Mouse (Mus musculus): ENCODE data around the gene Lhpp.

The Lhpp gene

DNA sequence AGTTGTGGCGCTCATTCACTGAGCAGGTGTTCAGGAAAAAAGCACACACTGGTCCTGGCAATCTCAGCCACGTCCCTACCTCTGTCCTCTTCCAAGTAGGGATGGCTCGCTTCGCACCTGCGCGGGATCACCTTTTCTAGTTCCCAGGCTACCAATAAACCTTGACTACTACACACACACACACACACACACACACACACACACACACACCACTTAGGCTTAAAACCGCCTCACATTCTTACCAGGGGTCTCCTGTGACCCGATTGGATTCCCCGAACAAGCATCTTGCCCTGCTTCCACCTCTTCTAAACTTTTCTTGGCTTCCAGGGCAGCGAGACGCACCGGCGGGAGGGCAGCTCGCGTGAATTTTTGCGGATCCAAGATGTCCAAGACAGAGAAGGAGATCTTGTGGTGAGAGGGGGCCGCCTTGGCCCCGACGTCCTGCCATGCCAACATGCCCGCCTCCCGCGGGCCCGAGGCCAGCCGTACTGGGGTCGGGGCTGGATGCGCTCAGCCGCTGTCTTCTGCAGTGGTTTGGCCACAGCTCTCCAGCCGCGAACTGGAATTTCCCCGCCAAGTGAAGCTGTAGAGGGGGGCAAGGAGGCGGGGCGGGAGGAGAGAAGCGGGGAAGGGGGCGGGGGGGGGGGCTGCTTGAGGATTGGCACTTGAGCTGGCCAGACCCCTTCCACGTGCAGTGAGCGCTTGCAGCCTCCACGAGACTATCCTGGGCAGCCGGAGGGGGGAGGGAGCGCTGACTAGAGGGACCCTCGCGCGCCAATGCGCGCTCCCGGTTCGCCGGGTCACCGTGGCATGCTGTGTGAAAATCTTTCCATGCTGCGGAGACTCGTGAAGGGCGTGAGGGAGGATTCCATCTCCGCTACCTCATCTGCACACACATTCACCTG lies 11.1 kb upstream of the Lhpp start, which contains the start of gene Nkx1-2:
Nkx1-2 (minus strand) TSS at position 567 of the 905 bp plus-strand sequence.
- DNase-seq = peak; percentile 28

DNA sequence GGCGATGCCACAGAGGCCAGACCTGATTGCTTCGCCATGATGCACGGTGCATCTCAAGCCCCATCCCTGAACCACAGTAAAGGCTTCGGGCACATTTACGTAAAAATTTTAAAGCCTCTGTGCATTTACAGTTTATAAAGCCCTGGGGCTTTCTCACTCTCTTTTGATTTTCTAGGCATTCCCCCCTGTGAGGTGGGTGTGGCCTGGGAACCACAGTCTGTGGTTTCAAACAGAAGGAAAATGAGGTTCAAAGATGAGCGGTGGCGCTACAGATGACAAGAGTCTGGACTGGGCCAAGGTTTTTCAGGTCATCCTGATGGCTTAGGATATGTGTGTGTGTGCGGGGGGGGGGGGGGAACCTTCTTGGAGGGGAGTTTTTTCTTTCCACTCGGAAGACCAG lies 10.4 kb upstream of the Lhpp start:
- no peak for DNase-seq

DNA sequence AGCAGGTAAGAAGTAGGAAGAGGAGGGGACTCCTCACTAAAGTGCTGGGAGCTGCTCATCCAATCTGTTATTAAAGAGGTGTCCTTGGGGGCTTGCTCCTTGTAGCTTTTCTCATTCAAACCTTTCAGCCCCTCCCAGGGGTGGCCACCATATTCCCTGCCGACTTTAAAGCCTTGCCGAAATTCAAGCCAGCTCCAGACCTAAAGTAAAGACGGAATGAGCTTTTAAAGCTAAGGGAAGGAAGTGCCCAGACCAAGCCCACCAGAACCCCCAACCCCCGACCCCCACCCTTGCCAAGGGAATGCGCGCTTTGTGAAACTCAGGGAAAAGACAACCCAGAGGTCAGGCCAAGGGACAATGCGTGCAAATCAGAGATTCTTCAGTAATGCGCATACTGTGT lies 9.5 kb upstream of the Lhpp start:
- no peak for DNase-seq

DNA sequence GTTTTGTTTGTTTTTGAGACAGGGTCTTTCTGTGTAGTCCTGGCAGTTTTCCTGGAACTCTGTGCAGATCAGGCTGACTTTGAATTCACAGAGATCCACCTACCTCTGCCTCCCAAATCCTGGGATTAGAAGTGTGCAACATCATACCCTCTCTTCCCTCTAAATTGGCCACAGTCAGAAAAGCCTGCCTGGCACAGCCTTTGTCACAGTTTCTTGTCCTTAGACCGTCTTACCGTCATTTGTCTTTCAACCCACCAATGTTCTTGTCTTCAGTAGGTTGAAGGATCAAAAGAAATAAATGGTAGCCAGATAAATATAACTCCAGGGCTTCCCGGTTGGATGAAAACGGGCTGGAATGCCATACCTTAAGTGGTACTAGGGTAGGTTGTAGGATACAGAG lies 5.7 kb upstream of the Lhpp start:
- no peak for DNase-seq

DNA sequence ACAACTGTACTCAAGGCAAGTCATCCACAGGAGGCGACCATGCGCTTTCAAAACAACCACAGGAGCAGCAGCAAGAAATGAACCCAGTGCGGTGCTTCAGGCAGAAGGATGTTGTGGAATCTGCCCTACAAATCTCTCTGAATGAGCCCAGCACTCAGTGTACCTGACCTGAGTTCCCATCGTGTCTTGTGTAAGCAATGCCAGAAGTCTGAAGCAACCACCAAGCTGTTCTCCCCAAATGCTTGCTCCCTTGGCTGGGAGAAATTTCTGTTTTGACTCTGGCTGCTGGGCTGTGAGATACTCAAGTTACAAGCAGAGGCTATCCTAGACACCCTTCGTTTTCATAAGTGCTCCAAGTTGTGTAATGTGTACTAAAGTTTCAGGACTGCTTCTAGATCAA lies 4.7 kb upstream of the Lhpp start:
- DNase-seq = no peak

DNA sequence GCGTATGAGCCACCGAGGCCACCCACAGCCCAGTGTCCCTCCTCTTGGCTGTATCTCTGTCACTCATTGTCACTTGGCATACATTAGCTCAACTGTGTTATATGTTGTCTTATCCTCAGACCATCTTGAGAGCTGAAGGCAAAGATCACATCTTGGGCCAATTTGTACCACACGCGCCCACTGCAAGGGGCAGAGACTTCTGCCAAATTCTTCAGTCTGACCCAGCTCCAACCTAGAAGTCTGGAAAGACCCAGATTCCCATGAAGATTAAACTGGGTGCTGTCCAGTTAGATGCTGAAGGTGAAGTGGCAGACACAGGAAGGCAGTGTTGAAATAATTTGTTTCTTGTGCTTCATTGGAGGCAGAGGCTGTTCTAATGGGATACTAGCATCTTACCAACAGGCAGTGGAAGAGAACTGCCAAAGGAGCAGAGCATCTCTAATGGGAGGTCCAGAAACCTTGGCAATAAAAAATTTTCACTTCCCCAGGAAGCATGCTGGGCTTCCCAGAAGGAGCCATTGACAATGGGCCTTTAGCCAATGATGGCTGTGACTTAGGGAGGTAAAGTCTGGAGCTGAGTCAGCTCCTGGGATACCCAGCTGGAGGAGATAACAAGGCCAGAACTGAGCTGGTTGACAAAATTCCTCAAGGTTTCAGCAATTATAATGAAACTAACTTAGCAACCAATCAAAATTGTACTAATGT lies 2.0 kb upstream of the Lhpp start:
- DNase-seq = no peak

DNA sequence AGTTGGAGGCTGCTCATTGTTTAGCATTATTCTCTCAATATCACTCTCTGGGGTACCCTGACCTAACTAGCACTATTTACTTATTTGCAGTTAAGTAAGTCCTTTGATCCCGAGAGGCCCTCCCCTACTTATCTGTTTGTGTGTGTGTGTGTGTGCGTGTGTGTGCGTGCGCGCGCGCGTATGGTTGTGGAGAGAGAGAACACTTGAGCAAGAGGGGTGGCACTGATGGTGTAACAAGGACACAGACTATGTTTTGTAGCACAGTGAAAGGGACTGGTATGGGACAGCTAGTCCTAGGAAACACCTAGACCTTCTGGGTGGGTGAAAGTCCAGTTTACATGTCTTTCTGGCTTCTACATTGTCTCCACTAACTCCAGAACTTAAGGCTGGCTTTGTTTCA lies 1.1 kb downstream of the Lhpp start:
- no peak for DNase-seq

DNA sequence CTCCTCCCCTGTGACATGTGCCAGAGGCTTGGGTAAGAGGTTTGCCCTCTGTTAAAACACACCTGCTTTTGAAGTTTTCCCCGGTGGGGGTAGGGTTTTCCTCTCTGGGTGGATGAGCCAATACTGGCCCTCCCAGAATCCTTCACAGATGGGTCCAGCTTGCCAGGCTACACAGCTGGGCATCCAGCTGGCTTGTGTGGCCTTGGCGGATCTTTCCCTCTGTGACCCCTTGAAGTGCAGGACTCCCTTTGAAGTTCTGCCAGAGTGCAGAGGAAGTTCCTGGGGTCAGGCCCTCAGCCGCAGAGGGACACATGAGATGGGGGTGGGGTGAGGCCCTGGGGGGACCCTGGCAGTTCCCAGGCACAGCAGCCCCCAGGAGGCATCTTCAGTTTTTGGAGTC lies 4.9 kb downstream of the Lhpp start:
- DNase-seq = no peak

DNA sequence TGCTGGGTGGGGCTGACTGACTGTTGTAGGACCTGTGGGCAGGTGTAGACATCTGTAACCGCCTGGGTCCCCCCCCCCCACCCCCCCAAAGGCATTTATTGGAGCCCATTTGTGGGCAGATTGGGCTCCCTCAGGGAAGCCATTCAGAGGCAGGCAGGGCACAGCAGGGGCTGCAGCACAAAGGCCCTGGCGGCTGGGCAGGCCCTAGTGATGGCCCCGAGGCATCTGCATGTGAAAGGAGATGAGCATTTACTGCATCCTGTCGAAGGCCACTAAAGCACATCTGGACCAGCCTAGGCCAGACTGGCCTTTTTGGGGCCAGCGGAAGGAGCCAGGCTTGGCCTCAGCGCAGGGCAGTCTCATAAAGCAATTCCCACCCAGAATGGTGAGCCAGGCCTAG lies 6.0 kb downstream of the Lhpp start:
- no peak for DNase-seq

DNA sequence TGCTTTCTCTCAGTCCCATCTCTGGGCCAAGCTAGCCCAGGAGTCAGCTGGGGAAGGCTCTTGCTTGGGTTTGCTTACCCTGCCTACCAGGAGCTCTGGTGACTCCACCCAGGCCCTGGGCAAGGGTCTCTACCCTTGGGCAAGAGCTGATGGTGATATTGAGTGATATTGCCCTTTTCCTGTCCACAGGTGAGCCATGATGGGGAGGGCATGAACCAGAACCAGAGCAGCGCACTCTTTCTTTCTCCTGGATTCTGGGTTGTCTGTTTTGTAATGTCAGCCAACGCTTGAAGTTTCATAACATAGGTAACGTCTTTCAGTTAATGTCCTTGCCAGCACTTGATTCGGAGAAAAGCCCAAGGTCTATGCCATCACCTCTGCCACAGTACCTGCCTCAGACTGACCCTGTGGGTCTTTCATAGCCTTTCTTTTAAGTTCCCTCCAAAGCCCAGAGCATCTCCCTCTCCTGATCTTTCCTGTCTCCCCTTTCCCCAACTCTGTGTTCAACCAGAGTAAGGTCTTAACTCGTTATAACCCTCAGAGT lies 6.7 kb downstream of the Lhpp start:
- no peak for DNase-seq

DNA sequence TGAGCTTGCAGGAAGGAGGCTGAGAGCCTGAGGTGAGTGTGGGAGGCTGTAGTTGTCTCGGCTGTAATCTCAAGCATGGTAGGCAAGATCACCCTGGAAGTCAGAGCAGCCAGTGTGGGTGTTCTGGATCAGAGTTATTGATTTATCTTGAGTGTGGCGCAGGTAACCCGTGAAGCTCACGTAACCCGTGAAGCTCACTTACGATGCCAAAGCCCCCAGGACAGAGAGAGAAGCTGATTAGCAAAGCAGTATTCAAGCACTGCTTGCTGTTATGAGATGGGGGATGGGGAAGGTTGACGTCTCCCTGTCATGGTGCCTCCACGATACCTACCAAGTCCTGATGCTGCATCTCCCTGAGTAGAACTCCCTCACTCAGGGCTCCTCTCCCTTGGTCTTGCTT lies 9.1 kb downstream of the Lhpp start:
- no peak for DNase-seq

DNA sequence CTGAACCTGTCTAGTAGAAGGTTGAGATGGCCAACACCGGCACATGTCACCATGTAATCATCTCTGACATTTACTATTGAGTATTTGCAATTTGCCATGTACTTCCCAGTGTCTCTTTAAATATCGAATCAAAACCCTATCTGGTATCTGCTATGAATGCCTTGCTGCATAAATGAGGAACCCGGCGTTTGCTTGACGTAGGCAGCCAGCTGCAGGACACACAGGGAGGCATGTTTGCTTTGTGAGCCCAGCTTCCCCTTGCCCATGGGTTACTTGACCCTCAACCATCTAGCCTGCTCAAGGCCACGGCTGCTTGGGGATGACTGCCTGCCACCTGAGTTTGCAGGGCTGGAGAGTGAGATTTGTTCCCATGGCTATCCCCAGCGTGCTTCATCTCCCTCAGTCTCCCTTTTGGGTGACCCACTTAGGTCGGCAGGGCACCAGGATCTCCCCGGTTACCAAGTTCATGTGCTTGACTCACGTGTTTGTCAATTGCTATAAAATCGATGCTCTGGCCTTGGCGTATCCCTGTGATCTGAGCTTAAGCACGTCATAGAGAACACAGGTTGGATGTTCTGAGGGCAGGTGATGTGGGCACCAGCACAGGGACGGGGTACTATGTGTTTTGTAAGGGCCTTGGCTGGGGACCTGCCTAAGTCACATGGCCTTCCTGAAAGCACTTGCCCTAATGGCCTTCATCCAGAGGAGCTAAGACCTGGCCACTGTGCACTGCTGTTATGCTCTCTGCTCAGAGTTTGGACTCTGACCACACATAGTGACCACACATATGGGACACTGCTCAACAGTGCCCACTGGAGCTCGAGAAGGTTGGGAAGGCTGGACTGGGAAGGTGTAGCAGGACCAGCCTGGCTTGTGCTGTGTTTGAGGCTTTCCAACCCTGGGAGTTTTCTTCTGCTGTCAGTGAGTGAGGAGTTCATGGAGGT lies 9.8 kb downstream of the Lhpp start:
- no peak for DNase-seq

DNA sequence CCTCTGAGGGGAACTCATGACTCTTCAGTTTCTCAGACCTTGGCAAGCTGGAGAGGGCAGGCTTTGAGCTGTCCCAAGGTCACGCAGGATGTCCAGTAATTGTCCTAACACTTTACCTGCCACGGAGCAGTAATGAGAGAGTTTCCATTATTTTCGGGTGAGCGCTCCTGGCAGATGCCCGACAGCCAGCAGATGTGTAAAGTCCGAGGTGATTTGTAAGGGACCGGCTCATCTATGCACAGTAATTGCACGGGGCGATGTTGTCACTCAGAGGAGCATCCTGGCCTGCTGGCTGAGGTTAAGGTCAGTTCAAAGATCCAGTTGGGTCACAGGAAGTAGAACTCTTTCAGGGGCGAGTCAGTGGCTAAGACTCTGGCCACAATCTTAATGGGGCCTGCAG lies 13.7 kb downstream of the Lhpp start:
- no peak for DNase-seq

DNA sequence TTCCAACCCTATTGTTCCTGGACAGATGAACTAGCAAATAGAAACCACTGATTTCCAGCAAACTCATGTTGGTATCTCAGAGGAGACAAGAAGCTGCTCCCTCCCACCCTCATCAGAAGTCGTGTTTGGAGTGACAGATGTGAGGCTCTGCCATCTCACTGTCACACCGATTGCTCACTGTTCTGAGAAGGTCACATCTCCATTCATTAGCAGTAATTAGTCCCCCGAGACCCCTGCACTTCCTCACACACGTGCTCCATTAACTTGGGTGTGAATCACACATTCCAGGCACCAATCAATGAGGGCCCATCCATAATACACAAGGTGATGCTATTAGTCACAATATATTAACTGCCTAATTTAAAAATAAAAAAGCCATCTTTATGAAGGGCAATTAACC lies 15.7 kb downstream of the Lhpp start:
- DNase-seq = no peak

DNA sequence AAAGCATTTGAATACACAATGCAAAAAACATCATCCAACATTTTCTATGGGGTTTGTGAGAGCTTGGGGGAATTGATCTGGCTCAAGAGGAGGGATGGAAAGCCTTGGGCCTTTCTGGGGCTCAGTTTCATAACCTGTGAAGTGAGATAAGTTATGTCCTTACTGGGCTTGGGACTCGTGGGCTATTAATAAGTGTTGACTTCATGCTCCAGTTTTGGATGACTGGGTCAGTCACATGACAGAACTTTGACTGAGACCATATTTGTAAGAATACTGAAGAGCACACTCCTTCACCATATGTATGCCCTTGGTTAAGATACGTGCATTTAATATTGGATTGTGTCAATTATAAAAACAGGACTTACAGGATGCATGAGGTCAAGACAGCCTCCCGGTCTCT lies 17.0 kb downstream of the Lhpp start:
- DNase-seq = no peak

DNA sequence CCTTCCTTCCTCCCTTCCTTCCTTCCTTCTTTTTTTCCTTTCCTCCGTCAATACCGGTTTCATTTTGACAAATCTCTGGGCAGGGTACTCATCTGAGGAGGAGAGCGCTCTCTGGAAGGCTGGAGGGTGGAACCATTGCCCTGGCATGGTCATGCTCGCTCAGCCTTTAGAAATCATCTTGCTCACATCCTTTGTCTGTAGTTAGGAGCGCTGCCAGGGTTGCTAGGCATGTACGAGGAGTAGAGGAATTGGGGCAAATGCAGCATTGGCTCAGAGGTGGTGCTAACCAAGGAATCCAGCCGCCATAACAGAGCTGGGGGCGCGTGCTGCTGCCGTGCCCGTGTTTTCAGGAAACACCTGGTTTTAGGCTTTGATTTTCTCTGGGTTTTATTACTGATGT lies 20.9 kb downstream of the Lhpp start:
- DNase-seq = no peak

DNA sequence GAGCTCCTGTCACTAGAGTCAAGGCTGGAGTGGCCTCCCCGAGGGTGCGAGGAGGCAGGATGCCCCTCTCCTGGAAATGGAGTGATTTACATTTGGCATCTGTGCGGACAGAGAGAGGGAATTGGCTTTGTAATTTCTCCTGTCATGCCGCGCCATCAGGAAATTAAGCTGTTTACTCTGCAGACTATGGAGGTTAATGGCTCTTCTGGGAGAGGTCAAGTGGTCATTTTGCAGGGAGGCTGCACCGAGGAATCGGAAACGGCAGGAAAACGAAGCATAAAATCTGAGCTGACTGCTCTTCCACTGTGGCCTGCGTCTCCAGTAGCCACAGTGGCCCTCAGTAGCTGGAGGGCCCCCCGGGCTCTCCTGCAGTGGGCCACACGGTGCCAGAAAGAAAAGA lies 26.9 kb downstream of the Lhpp start:
- DNase-seq = no peak

DNA sequence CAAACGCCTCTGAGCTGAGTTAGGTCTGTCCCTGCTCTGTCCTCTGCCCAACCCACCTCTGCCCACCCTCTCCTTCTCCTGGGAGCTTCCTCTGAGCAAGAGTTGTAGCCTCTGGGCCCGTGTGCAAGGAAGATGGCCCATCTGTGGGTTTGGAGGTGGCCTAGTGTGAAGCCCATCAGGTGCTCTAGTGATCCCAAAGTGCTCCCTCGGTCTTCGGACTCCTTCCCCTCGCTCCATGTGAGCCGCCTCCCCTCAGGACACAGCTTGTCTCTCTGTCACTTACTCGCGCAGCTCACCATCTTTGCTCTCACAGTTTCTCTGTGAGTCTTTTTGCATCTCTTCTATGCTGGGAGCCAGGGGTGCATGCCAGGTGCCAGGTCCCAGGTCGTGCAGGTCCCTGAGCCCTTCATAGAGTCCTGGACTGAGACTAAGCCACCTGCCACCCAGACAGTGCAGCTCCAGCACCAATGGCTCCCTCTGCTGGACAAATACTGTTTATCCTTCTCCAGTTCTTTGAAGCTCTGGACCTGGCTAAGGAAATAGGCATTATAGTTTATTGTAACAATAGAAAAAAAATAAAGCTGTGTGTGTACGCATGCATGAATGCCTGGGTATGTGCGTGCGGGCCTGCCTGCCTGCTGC lies 28.1 kb downstream of the Lhpp start:
- peak; percentile 62 for DNase-seq

DNA sequence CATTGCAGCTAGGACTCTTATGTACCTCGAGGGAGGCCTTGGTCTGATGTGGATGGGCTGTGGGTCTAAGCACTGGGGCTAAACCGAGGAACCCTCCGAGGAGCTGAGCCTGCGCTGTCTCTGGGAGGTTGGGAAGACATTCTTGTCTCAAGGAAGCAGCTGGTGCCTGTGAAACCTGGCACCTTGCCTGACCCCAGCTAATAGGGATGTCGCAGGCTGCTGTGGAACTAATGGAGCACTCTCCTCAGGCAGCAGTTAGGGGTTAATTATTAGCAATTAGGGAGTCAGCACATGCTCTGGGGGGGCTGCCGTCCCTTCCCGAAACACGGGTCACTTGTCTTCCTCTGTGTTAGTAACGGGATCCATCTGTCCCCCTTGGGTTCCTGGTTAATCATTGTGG lies 30.5 kb downstream of the Lhpp start:
- DNase-seq = peak; percentile 83

DNA sequence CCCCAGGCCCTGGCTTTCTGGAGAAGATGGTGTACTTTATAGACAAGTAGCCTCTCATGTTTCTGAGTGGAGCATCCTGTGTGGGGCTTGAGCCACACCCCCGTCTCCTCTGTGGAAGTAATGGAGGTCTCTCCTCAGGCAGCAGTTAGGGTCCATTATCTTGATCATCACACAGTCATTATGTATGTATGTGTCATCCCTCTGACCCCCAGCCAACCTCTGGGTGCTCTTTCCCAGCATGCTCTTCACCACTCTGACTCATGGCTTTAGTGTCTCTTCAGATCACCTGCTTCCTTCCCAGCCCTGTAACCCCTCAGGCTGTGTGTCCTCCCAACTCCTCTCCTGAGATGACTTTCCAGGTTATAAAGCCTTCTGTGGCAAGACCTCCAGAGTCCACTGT lies 31.2 kb downstream of the Lhpp start:
- DNase-seq = no peak

DNA sequence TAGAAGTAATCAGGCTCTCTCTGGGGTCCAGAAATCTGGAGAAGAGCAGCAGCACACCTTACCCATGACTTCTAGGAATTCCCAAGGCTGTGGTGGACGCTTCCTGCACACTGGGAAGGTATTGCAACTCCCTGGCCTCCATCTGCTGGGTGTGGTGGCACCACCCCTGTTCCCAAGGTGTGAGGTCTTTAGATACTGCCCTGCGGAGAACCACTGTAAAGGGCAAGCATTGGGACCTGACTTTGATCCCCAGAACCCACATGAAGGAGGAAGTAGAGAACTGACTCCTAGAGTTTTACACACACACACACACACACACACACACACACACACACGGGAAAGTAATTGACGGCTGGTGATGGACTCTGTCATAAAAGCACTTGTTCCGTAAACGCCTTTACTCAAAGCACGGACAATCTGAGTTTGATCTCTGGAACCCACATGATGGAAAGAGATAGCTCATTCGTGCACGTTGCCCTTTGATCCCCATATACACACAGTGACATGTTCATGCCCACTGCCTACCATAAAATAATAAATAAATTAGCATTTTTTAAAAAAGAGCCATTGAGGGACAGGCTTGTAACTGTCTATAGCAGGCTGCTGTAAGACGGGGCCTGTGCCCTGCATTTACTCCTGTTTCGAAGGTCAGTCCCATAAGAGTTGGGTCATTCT lies 34.3 kb downstream of the Lhpp start:
- no peak for DNase-seq

DNA sequence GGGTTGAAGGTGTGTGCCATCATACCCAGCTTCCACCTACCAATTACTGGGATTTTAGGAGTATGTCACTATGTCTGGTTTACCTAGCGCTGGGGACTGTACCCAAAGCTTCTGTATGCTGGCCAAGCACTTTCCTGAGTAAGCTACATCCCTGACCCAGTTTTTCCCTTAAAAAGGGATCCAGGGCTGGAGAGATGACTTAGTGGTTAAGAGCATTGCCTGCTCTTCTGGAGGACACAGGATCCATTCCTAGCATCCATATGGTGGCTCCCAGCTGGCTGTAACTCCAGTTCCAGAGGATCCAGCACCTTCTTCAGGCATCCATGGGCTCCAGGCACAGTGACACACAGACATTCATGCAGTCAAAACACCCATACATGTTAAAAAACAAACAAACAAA lies 36.1 kb downstream of the Lhpp start:
- DNase-seq = no peak
